ENCODE assay signal across 15 mouse cellular contexts in the genomic region with DNA sequence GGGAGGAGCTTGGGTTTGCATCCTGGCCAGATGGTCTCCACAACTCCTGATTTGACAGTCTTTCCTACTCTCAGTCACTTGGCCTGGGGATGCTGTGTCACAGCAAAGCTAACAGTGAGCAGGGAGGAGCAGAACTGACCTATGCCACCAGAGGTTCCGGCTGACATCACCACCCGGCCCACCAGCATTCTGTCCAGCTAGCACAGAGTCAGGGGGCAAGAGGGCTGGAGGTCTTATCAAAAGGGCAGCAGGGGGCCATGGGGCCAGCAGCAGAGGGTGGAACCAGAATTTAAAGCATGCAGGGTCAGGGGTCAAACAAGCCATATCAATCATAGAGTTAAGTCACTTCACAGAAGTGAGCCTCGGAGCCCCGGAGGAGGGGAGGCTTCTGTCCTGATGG. TPM values are rescaled to one million over a fixed set of nuclear protein-coding genes. Genes with fewer than 3 reads are reported as not detected.
DNase-seq lines count a peak whose midpoint lies in the region; ATAC-seq and TF ChIP-seq lines count a peak whose summit lies in the region.
"Had no signal": no experiment of that assay in that cellular context is flagged by ENCODE, and none has a peak within 500 bp of the region (broad histone marks: within the 10 kb centered on the region; RNA-seq: fewer than 3 reads in every experiment).

No protein-coding gene starts in this region.

- DNase-seq in hindbrain, embryonic 10.5 days (ENCODE audit: low spot score) = peak; percentile 77
- DNase-seq in hindbrain, postnatal 0 days (ENCODE audit: low spot score) = no peak
- peak; percentile 75 for DNase-seq in embryo, embryonic 11 days
- DNase-seq in kidney, postnatal 25 days = peak; percentile 53 to 70
- DNase-seq in frontal cortex, postnatal 25 days (ENCODE audit: low spot score in 2 of 2) = no peak
- no peak for DNase-seq in thymus, postnatal 36 days
- DNase-seq in c-Kit-positive CD71-positive TER-119-positive erythroid progenitor cells, embryonic 14.5 days (ENCODE audit: low spot score) = no peak
- DNase-seq: cerebellum, adult 11 months; lung, postnatal 10 days had no signal

- 5% methylated on average over 4 of the region's 4 CpGs for WGBS in hindbrain, embryonic 10.5 days
- WGBS in hindbrain, postnatal 0 days = 27% methylated on average over 4 of the region's 4 CpGs
- 43% methylated on average over 4 of the region's 4 CpGs for WGBS in intestine, embryonic 16.5 days

- H3K9me3 ChIP-seq in hindbrain, embryonic 10.5 days = 0 out of 2 replicates have a peak, but pooled peaks cover 2% of the 10 kb centered on the region
- H3K9me3 ChIP-seq in hindbrain, postnatal 0 days (ENCODE audit: low read length) = no peaks in the 10 kb centered on the region
- 0 out of 2 replicates have a peak, but pooled peaks cover 4% of the 10 kb centered on the region for H3K9me3 ChIP-seq in intestine, embryonic 16.5 days (ENCODE audit: control insufficient read depth, low read length)
- H3K9me3 ChIP-seq: hindbrain, embryonic 13.5 days; midbrain, embryonic 12.5 days had no signal

- H3K27ac ChIP-seq in hindbrain, embryonic 10.5 days = 0 out of 2 replicates have a peak overlapping the region, but pooled peaks have one; percentile 23
- no peak overlapping the region for H3K27ac ChIP-seq in hindbrain, postnatal 0 days
- peak overlapping the region; percentile 85 for H3K27ac ChIP-seq in intestine, embryonic 16.5 days (ENCODE audit: low read length)
- H3K27ac ChIP-seq: midbrain, embryonic 12.5 days had no signal

- no peak overlapping the region for H3K4me2 ChIP-seq in hindbrain, postnatal 0 days (ENCODE audit: low read depth, low read length)
- H3K4me2 ChIP-seq in intestine, embryonic 16.5 days (ENCODE audit: low read depth, low read length) = no peak overlapping the region
- H3K4me2 ChIP-seq: hindbrain, embryonic 13.5 days; midbrain, embryonic 12.5 days had no signal

- H3K4me1 ChIP-seq in hindbrain, embryonic 10.5 days (replicated peaks) = peaks cover 73% of the 10 kb centered on the region
- H3K4me1 ChIP-seq in hindbrain, postnatal 0 days (ENCODE audit: insufficient read depth, low read length) = no peaks in the 10 kb centered on the region; the same call in 1 of the 2 replicates
- H3K4me1 ChIP-seq in intestine, embryonic 16.5 days (ENCODE audit: control insufficient read depth, insufficient read depth, low read length) = peaks cover 57% of the 10 kb centered on the region

- H3K9ac ChIP-seq in hindbrain, postnatal 0 days (replicated peaks; ENCODE audit: low read length) = no peak overlapping the region
- H3K9ac ChIP-seq in intestine, embryonic 16.5 days (ENCODE audit: low read depth, low read length) = no peak overlapping the region
- H3K9ac ChIP-seq: hindbrain, embryonic 13.5 days; midbrain, embryonic 12.5 days had no signal

- ATAC-seq in hindbrain, postnatal 0 days = no peak
- no peak for ATAC-seq in intestine, embryonic 16.5 days
- ATAC-seq: CD4-positive, CD25-positive, alpha-beta regulatory T cell, adult 4 months had no signal

- no peak for TF ChIP-seq CTCF in hindbrain, postnatal 0 days (IDR thresholded peaks at IDR 0.05; ENCODE audit: low read depth)

- peaks cover 93% of the 10 kb centered on the region for H3K27me3 ChIP-seq in hindbrain, embryonic 10.5 days (ENCODE audit: insufficient read depth, poor library complexity, severe bottlenecking)
- H3K27me3 ChIP-seq in hindbrain, postnatal 0 days (ENCODE audit: insufficient read depth, low read length) = peaks cover 11% of the 10 kb centered on the region; the same call in 1 of the 2 replicates
- no peaks in the 10 kb centered on the region for H3K27me3 ChIP-seq in intestine, embryonic 16.5 days (replicated peaks; ENCODE audit: control insufficient read depth, insufficient read depth, low read length)

- no peaks in the 10 kb centered on the region for H3K36me3 ChIP-seq in hindbrain, embryonic 10.5 days
- H3K36me3 ChIP-seq in hindbrain, postnatal 0 days (ENCODE audit: insufficient read depth, low read length) = no peaks in the 10 kb centered on the region
- H3K36me3 ChIP-seq in intestine, embryonic 16.5 days (ENCODE audit: control insufficient read depth, insufficient read depth, low read length) = peaks cover 4% of the 10 kb centered on the region; the same call in 1 of the 2 replicates
- H3K36me3 ChIP-seq: hindbrain, embryonic 13.5 days; midbrain, embryonic 12.5 days had no signal

- no peak overlapping the region; the same call in 1 of the 2 replicates for H3K4me3 ChIP-seq in hindbrain, embryonic 10.5 days
- no peak overlapping the region for H3K4me3 ChIP-seq in hindbrain, postnatal 0 days (ENCODE audit: low read length)
- H3K4me3 ChIP-seq in intestine, embryonic 16.5 days (ENCODE audit: low read length) = no peak overlapping the region
- H3K4me3 ChIP-seq: erythroblast, embryonic 14.5 days; hindbrain, embryonic 13.5 days; midbrain, embryonic 12.5 days had no signal

RNA-seq across cellular contexts. Expression of a gene that starts 4.7 kb away (rescaled TPM):
- polyA plus RNA-seq in hindbrain, embryonic 10.5 days (2016; fragmentation: Nextera tagmentation; extraction: Ambion mirVana) = 4.0 and 6.7 TPM in 2 replicates
- 15.3 and 17.7 TPM in 2 replicates for total RNA-seq in hindbrain, postnatal 0 days (2014; rRNA removed)
- polyA plus RNA-seq in hindbrain, postnatal 0 days (2015; fragmentation: Nextera tagmentation; extraction: Ambion mirVana) = 4.8 and 4.9 TPM in 2 replicates
- 17.5 and 20.2 TPM in 2 replicates for polyA plus RNA-seq in intestine, embryonic 16.5 days (2015; fragmentation: Nextera tagmentation; extraction: Ambion mirVana)
- total RNA-seq: granulocyte monocyte progenitor cell, adult 5-6 weeks had no signal
- polyA plus RNA-seq: CD4-positive, CD25-positive, alpha-beta regulatory T cell, adult 4 months had no signal

Comparison
In these comparisons a context has a peak if more than half of its experiments do, and no peak if none do; other contexts are left out.
1. DNase-seq: peak in hindbrain, embryonic 10.5 days (single experiment), embryo, embryonic 11 days (single experiment) and kidney, postnatal 25 days (2 of 2); none in hindbrain, postnatal 0 days (single experiment), frontal cortex, postnatal 25 days (0 of 2), thymus, postnatal 36 days (0 of 2) and c-Kit-positive CD71-positive TER-119-positive erythroid progenitor cells, embryonic 14.5 days (single experiment).